Mouse (Mus musculus): ENCODE data around the gene Slc4a1ap. TPM values are rescaled to one million over a fixed set of nuclear protein-coding genes. Genes with fewer than 3 reads are reported as not detected.
A peak's percentile ranks its signal among the peaks of the same experiment; 100 is the strongest.

Gene Slc4a1ap
- total and polyA plus RNA-seq, 2 experiments from 2014 or later, result 7.6 to 14.4 TPM

- no peak overlapping the region for H3K4me3 ChIP-seq (ENCODE audit: low read depth, low read length)
- H3K36me3 ChIP-seq (replicated peaks; ENCODE audit: control insufficient read depth, insufficient read depth, low read length), result peaks cover 7% of the 10 kb centered on the region
- H3K9me3 ChIP-seq (replicated peaks; ENCODE audit: control insufficient read depth, low read length), result no peaks in the 10 kb centered on the region
- H3K27ac ChIP-seq (ENCODE audit: low read depth), result no peak overlapping the region
- no peak for DNase-seq (ENCODE audit: low spot score)
- H3K4me1 ChIP-seq (ENCODE audit: control insufficient read depth, insufficient read depth), result peaks cover 6% of the 10 kb centered on the region
- no peaks in the 10 kb centered on the region for H3K27me3 ChIP-seq (ENCODE audit: control insufficient read depth, insufficient read depth, low read length)
- TF ChIP-seq CTCF (IDR thresholded peaks at IDR 0.05; ENCODE audit: low read depth) (no peak), EP300 (IDR thresholded peaks at IDR 0.05; ENCODE audit: low read depth) (no peak)
- WGBS, result 48% methylated on average over 1 of the region's 1 CpGs
- H3K9ac ChIP-seq (replicated peaks; ENCODE audit: low read depth, low read length), result no peak overlapping the region
- no peak overlapping the region for H3K4me2 ChIP-seq (ENCODE audit: low read depth, low read length)
- no peak for ATAC-seq (ENCODE audit: insufficient read depth, low read depth)
Observed at GRCm38 (mm10) chr5:31492031-31492430, 34.8 kb upstream of the Slc4a1ap start.

- under 1% methylated on average over 48 of the region's 49 CpGs for WGBS
- TF ChIP-seq EP300 (IDR thresholded peaks at IDR 0.05; ENCODE audit: low read depth), result no peak
- no peak for TF ChIP-seq CTCF (IDR thresholded peaks at IDR 0.05; ENCODE audit: low read depth)
- Histone ChIP-seq H3K9me3 (replicated peaks; ENCODE audit: control insufficient read depth, low read length) (no peaks in the 10 kb centered on the region), H3K36me3 (replicated peaks; ENCODE audit: control insufficient read depth, insufficient read depth, low read length) (peaks cover 32% of the 10 kb centered on the region), H3K4me2 (ENCODE audit: low read depth, low read length) (peak within 1 kb of the TSS; percentile 84), H3K27me3 (ENCODE audit: control insufficient read depth, insufficient read depth, low read length) (no peaks in the 10 kb centered on the region), H3K27ac (ENCODE audit: low read depth) (no peak within 1 kb of the TSS), H3K9ac (replicated peaks; ENCODE audit: low read depth, low read length) (peak within 1 kb of the TSS; percentile 64), H3K4me3 (ENCODE audit: low read depth, low read length) (peak within 1 kb of the TSS; percentile 81), H3K4me1 (ENCODE audit: control insufficient read depth, insufficient read depth) (peaks cover 6% of the 10 kb centered on the region)
- peak; percentile 95 for DNase-seq (ENCODE audit: low spot score)
- ATAC-seq (ENCODE audit: insufficient read depth, low read depth), result peak; percentile 100
Observed at GRCm38 (mm10) chr5:31494513-31495297, 32.1 kb upstream of the Slc4a1ap start, which contains the start of gene Gpn1. Gene Gpn1, plus strand, starts transcription at chr5:31494741.

GRCm38 (mm10) chr5:31504843-31505242 lies 22.0 kb upstream of the Slc4a1ap start:
- H3K4me3 ChIP-seq (ENCODE audit: low read depth, low read length), result no peak overlapping the region
- H3K36me3 ChIP-seq (replicated peaks; ENCODE audit: control insufficient read depth, insufficient read depth, low read length), result peaks cover 82% of the 10 kb centered on the region
- no peak overlapping the region for H3K9ac ChIP-seq (replicated peaks; ENCODE audit: low read depth, low read length)
- ATAC-seq (ENCODE audit: insufficient read depth, low read depth) (no peak), DNase-seq (ENCODE audit: low spot score) (no peak)
- H3K27ac ChIP-seq (ENCODE audit: low read depth), result no peak overlapping the region
- no peaks in the 10 kb centered on the region for H3K27me3 ChIP-seq (ENCODE audit: control insufficient read depth, insufficient read depth, low read length)
- no peak overlapping the region for H3K4me2 ChIP-seq (ENCODE audit: low read depth, low read length)
- TF ChIP-seq CTCF (IDR thresholded peaks at IDR 0.05; ENCODE audit: low read depth) (no peak), EP300 (IDR thresholded peaks at IDR 0.05; ENCODE audit: low read depth) (no peak)
- WGBS, result 88% methylated on average over 10 of the region's 10 CpGs
- H3K9me3 ChIP-seq (replicated peaks; ENCODE audit: control insufficient read depth, low read length), result no peaks in the 10 kb centered on the region
- H3K4me1 ChIP-seq (ENCODE audit: control insufficient read depth, insufficient read depth), result no peaks in the 10 kb centered on the region

GRCm38 (mm10) chr5:31512481-31512880 lies 14.3 kb upstream of the Slc4a1ap start:
- TF ChIP-seq EP300 (IDR thresholded peaks at IDR 0.05; ENCODE audit: low read depth) (no peak), CTCF (IDR thresholded peaks at IDR 0.05; ENCODE audit: low read depth) (no peak)
- WGBS, result 71% methylated on average over 1 of the region's 1 CpGs
- H3K36me3 ChIP-seq (replicated peaks; ENCODE audit: control insufficient read depth, insufficient read depth, low read length), result peaks cover 75% of the 10 kb centered on the region

GRCm38 (mm10) chr5:31520556-31520955 lies 6.2 kb upstream of the Slc4a1ap start:
- ATAC-seq (ENCODE audit: insufficient read depth, low read depth) (no peak), DNase-seq (ENCODE audit: low spot score) (no peak)
- no peak overlapping the region for H3K9ac ChIP-seq (replicated peaks; ENCODE audit: low read depth, low read length)
- peaks cover 3% of the 10 kb centered on the region for H3K4me1 ChIP-seq (ENCODE audit: control insufficient read depth, insufficient read depth)
- WGBS, result 86% methylated on average over 6 of the region's 6 CpGs
- no peaks in the 10 kb centered on the region for H3K27me3 ChIP-seq (ENCODE audit: control insufficient read depth, insufficient read depth, low read length)
- TF ChIP-seq EP300 (IDR thresholded peaks at IDR 0.05; ENCODE audit: low read depth) (no peak), CTCF (IDR thresholded peaks at IDR 0.05; ENCODE audit: low read depth) (no peak)
- H3K4me3 ChIP-seq (ENCODE audit: low read depth, low read length), result no peak overlapping the region
- H3K27ac ChIP-seq (ENCODE audit: low read depth), result no peak overlapping the region
- H3K4me2 ChIP-seq (ENCODE audit: low read depth, low read length), result no peak overlapping the region
- no peaks in the 10 kb centered on the region for H3K9me3 ChIP-seq (replicated peaks; ENCODE audit: control insufficient read depth, low read length)
- peaks cover 64% of the 10 kb centered on the region for H3K36me3 ChIP-seq (replicated peaks; ENCODE audit: control insufficient read depth, insufficient read depth, low read length)

More at GRCm38 (mm10) chr5:31512481-31512880, 14.3 kb upstream of the Slc4a1ap start:
- Histone ChIP-seq H3K27ac (ENCODE audit: low read depth) (no peak overlapping the region), H3K4me2 (ENCODE audit: low read depth, low read length) (no peak overlapping the region), H3K4me3 (ENCODE audit: low read depth, low read length) (no peak overlapping the region), H3K9ac (replicated peaks; ENCODE audit: low read depth, low read length) (no peak overlapping the region), H3K4me1 (ENCODE audit: control insufficient read depth, insufficient read depth) (no peaks in the 10 kb centered on the region), H3K27me3 (ENCODE audit: control insufficient read depth, insufficient read depth, low read length) (no peaks in the 10 kb centered on the region), H3K9me3 (replicated peaks; ENCODE audit: control insufficient read depth, low read length) (no peaks in the 10 kb centered on the region)
- no peak for DNase-seq (ENCODE audit: low spot score)
- no peak for ATAC-seq (ENCODE audit: insufficient read depth, low read depth)
